Mouse (Mus musculus) heart, embryonic 16.5 days (tissue): ENCODE results near the gene Ankar. TPM values are rescaled to one million over a fixed set of nuclear protein-coding genes. Genes with fewer than 3 reads are reported as not detected.

Experiments used
- ATAC-seq: fragments of 200-750 bp; cut with Nextera tagmentation; replicated peaks from 2 replicates; pipeline ENCODE4 v1.8.0; 2017; ENCODE audit warnings: moderate number of reproducible peaks; ENCODE audit not compliant: insufficient read depth, low FRiP score; ENCODE audit errors: extremely low read depth
- H3K27ac ChIP-seq: fragments of 300-500 bp; sonication (generic); 2 replicates; pipeline ENCODE4 v1.5.1; 2014; ENCODE audit warnings: mild to moderate bottlenecking, low read length, control low read depth, moderate library complexity
- H3K27me3 ChIP-seq: fragments of 300-500 bp; sonication (generic); 2 replicates; pipeline ENCODE4 v1.6.1; 2014; ENCODE audit warnings: low read length, mixed read lengths; ENCODE audit not compliant: control insufficient read depth, insufficient read depth
- H3K36me3 ChIP-seq: fragments of 300-500 bp; sonication (generic); 2 replicates; pipeline ENCODE4 v1.6.1; 2014; ENCODE audit not compliant: control insufficient read depth, insufficient read depth
- H3K4me1 ChIP-seq: fragments of 300-500 bp; sonication (generic); 2 replicates; pipeline ENCODE4 v1.6.1; 2014; ENCODE audit warnings: low read length, mixed read lengths; ENCODE audit not compliant: control insufficient read depth, insufficient read depth
- H3K4me2 ChIP-seq: fragments of 300-500 bp; sonication (generic); 2 replicates; pipeline ENCODE4 v1.6.1; 2014; ENCODE audit warnings: low read depth, mild to moderate bottlenecking, control low read depth, low read length
- H3K4me3 ChIP-seq: fragments of 300-500 bp; sonication (generic); 2 replicates; pipeline ENCODE4 v1.5.1; 2014; ENCODE audit warnings: mild to moderate bottlenecking, control low read depth, low read length
- H3K9ac ChIP-seq: fragments of 300-500 bp; sonication (generic); 2 replicates; pipeline ENCODE4 v1.6.1; 2014; ENCODE audit warnings: low read length, control low read depth
- H3K9me3 ChIP-seq: fragments of 300-500 bp; sonication (generic); replicated peaks from 2 replicates; pipeline ENCODE4 v1.6.1; 2016; ENCODE audit warnings: low read length; ENCODE audit not compliant: control insufficient read depth
- WGBS: fragments of 180-500 bp; shearing (Covaris S2); extraction: QIAGEN DNeasy Blood & Tissue Kit; methylation state at CpG from one replicate; pipeline ENCODE4 v1.1.7; 2014; 5-methylcytosine and 5-hydroxymethylcytosine counted together
- polyA plus RNA-seq: library from polyadenylated mRNA; unstranded; fragments of >200 nt; fragmentation: Nextera tagmentation; extraction: Ambion mirVana; gene quantifications from 2 replicates; pipeline ENCODE4 v1.2.1, GENCODE M21; 2015

The Ankar gene
- polyA plus RNA-seq: not detected in 2 replicates

DNA sequence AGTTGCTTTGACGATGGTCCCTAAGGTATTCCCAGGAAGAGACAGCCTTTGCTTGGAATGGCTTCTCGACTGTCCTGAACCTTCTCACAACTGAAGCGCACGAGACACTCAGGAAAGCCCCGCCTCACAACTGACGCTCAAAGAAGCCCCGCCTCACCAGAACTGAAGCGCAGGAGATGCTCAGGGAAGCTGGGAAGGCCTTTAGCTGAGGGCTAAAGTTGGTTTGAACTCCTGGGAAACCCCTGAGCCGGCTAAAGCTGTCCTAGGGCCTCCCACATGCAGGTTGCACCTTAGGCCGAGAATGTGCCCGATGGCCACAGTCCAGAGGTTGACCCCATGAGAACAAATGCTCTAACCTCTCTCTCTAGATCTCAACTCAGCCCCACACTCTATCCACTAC lies at the start of gene Ankar:
TSS of gene Ankar (minus strand) at position 101 of the 400 bp plus-strand sequence.
- H3K36me3 ChIP-seq: no peaks in the 10 kb centered on the region
- H3K4me1 ChIP-seq: no peaks in the 10 kb centered on the region
- H3K4me3 ChIP-seq: no peak within 1 kb of the TSS
- 73% methylated on average over 11 of the region's 11 CpGs for WGBS
- no peaks in the 10 kb centered on the region for H3K27me3 ChIP-seq
- H3K27ac ChIP-seq: no peak within 1 kb of the TSS
- no peaks in the 10 kb centered on the region for H3K9me3 ChIP-seq
- no peak for ATAC-seq
- H3K9ac ChIP-seq: no peak within 1 kb of the TSS
- no peak within 1 kb of the TSS for H3K4me2 ChIP-seq

DNA sequence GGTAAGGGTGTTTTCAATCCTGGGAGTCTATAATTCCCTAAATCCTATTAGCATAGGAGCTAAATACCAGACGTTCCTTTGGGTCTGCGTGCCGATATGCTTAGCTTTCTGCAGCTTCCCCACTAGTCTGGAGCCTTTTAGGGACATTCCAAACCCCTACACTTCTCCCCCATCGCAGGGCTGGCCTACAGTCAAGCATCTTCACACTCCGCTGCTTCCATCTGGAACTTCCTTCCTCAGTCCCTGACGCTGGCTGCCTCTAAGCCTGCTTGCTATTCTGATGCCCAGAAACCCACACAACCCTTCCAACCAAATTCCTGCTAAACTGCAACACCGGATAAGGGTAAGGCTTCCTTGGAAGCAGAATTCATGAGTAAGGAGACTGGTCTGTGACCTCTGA lies 46.0 kb upstream of the Ankar start:
- H3K4me3 ChIP-seq: no peak overlapping the region
- H3K4me1 ChIP-seq: no peaks in the 10 kb centered on the region
- H3K27me3 ChIP-seq: 0 out of 2 replicates have a peak, but pooled peaks cover 2% of the 10 kb centered on the region
- H3K27ac ChIP-seq: no peak overlapping the region
- H3K36me3 ChIP-seq: no peaks in the 10 kb centered on the region
- whole genome bisulfite sequencing: 49% methylated on average over 7 of the region's 7 CpGs
- H3K4me2 ChIP-seq: no peak overlapping the region
- H3K9ac ChIP-seq: no peak overlapping the region
- H3K9me3 ChIP-seq: no peaks in the 10 kb centered on the region
- ATAC-seq: no peak

- Histone ChIP-seq H3K9me3 (no peaks in the 10 kb centered on the region), H3K4me2 (no peak overlapping the region), H3K4me3 (no peak overlapping the region), H3K36me3 (no peaks in the 10 kb centered on the region), H3K9ac (no peak overlapping the region), H3K27me3 (0 out of 2 replicates have a peak, but pooled peaks cover 2% of the 10 kb centered on the region), H3K27ac (no peak overlapping the region), H3K4me1 (no peaks in the 10 kb centered on the region)
- ATAC-seq: no peak
- WGBS: 79% methylated on average over 8 of the region's 8 CpGs
These were observed 44.6 kb upstream of the Ankar start for GRCm38 (mm10) chr1:72744816-72745506.

- no peaks in the 10 kb centered on the region for H3K36me3 ChIP-seq
- 86% methylated on average over 5 of the region's 5 CpGs for WGBS
- H3K27ac ChIP-seq: no peak overlapping the region
- H3K9ac ChIP-seq: no peak overlapping the region
- no peak overlapping the region for H3K4me3 ChIP-seq
- H3K9me3 ChIP-seq: no peaks in the 10 kb centered on the region
- H3K27me3 ChIP-seq: 0 out of 2 replicates have a peak, but pooled peaks cover 2% of the 10 kb centered on the region
- no peak overlapping the region for H3K4me2 ChIP-seq
- peaks cover 2% of the 10 kb centered on the region; the same call in 1 of the 2 replicates for H3K4me1 ChIP-seq
- ATAC-seq: no peak
These were observed 41.0 kb upstream of the Ankar start for GRCm38 (mm10) chr1:72741406-72741805.

- Histone ChIP-seq H3K9me3 (no peaks in the 10 kb centered on the region), H3K27me3 (0 out of 2 replicates have a peak, but pooled peaks cover 2% of the 10 kb centered on the region), H3K4me3 (no peak overlapping the region), H3K9ac (no peak overlapping the region), H3K36me3 (no peaks in the 10 kb centered on the region), H3K4me1 (peaks cover 4% of the 10 kb centered on the region; the same call in 1 of the 2 replicates), H3K27ac (no peak overlapping the region), H3K4me2 (no peak overlapping the region)
- no peak for ATAC-seq
- WGBS: 75% methylated on average over 10 of the region's 10 CpGs
These were observed 39.3 kb upstream of the Ankar start for GRCm38 (mm10) chr1:72739681-72740063.

DNA sequence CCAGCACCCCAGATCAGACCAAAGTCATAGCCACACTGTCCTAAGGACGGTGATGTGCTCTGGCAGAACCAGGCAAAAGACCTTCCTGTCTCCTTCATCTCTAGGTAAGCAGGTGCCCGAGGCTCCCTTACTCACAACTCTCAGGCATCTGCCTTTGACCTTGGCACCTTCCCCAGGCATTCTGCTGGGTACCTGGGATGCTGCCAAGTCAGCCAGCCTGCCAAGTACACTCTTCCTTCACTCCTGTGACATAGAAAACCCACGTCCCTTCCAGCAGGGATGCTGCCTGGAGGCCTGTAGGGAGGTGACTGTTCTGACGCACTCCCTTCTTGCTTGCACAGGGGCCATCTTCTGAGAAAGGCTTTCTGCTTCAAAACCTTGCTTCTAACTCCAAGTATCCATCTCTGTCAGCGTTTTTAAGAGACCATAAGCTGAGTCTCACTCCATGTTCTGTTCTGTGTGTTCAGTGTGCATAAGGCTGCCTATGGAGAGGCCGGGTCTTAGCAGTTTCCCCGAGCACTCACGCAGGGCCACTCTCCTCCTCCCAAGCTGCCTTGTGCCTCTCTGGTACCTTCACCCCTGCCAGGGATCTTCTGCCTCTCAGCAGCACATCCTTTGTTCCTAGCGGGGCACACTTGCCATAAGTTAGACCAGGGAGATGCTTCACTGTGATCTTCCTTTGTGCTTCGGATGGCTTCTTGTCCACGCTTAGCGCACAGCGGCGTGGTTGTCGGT lies 38.7 kb upstream of the Ankar start:
- Histone ChIP-seq H3K9ac (no peak overlapping the region), H3K4me1 (peaks cover 4% of the 10 kb centered on the region; the same call in 1 of the 2 replicates), H3K4me3 (no peak overlapping the region), H3K36me3 (no peaks in the 10 kb centered on the region), H3K9me3 (no peaks in the 10 kb centered on the region), H3K27ac (no peak overlapping the region), H3K4me2 (no peak overlapping the region), H3K27me3 (0 out of 2 replicates have a peak, but pooled peaks cover 2% of the 10 kb centered on the region)
- WGBS: 75% methylated on average over 15 of the region's 15 CpGs
- no peak; the same call in 1 of the 2 replicates for ATAC-seq

DNA sequence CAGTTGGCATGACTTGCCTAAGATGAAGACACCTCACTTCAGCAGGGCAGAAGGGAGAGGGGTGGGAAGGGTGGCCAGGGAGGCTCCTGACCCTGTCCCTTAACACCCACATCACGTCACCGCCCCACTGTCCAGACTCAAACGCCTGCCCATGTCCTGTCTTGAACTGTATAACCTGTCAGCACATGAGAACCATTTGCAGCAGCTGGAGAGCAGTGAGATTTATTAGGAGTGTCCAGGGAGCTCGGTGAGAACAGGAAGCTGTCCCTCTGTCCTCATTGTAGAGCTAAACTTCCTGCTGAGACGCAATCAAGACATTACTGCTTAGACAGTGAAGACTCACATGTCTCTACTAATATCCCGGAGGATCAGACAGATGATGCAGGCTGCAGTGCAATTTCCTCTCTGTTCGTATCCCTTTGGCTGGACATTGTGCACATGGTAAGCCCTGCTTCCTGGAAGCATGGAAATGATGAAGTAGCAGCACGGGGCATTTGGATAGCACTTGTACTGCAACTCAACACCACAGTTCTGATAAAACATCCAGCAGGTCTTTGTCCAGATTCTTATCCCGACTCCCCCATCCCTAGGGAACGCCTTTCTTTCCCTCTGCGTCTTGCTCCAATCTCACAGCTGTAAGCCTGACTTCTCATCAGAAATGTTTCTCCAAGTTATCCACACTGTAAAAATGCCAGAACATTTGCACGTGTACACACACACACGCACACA lies 36.2 kb upstream of the Ankar start:
- H3K27ac ChIP-seq: no peak overlapping the region
- no peaks in the 10 kb centered on the region for H3K27me3 ChIP-seq
- H3K4me1 ChIP-seq: peaks cover 4% of the 10 kb centered on the region; the same call in 1 of the 2 replicates
- no peaks in the 10 kb centered on the region for H3K36me3 ChIP-seq
- no peaks in the 10 kb centered on the region for H3K9me3 ChIP-seq
- 0 out of 2 replicates have a peak overlapping the region, but pooled peaks have one; percentile 21 for H3K4me2 ChIP-seq
- H3K4me3 ChIP-seq: no peak overlapping the region
- H3K9ac ChIP-seq: no peak overlapping the region
- peak; percentile 67 for ATAC-seq
- 35% methylated on average over 13 of the region's 13 CpGs for WGBS

GRCm38 (mm10) chr1:72733191-72733691 lies 32.9 kb upstream of the Ankar start:
- Histone ChIP-seq H3K4me2 (no peak overlapping the region), H3K9ac (no peak overlapping the region), H3K27me3 (no peaks in the 10 kb centered on the region), H3K36me3 (no peaks in the 10 kb centered on the region), H3K4me3 (no peak overlapping the region), H3K4me1 (0 out of 2 replicates have a peak, but pooled peaks cover 2% of the 10 kb centered on the region), H3K27ac (no peak overlapping the region), H3K9me3 (no peaks in the 10 kb centered on the region)
- WGBS: 86% methylated on average over 9 of the region's 9 CpGs
- ATAC-seq: no peak
